Mouse (Mus musculus) heart, adult 2 months (tissue): ENCODE measurements at regions not wholly inside any gene's neighbourhood (a gene's known extent, or its start where the extent isn't known, plus 50 kb on each side); places are given as distances from the start of the nearest gene placed in this dataset.

Experiments
- CTCF ChIP-seq: fragments of 200-600 bp; IDR thresholded peaks from 2 replicates; pipeline ENCODE4 v1.8.1; 2022; ENCODE audit warnings: antibody characterized with exemption, mild to moderate bottlenecking, moderate library complexity
- EP300 ChIP-seq: fragments of 200-500 bp; IDR thresholded peaks from 2 replicates; pipeline ENCODE4 v1.6.1; 2011; ENCODE audit warnings: low read depth, low read length, control low read depth; ENCODE audit not compliant: insufficient read depth
- POLR2A ChIP-seq: fragments of 200-500 bp; IDR thresholded peaks from 2 replicates; pipeline ENCODE4 v1.6.1; 2011; ENCODE audit warnings: mild to moderate bottlenecking, low read depth, low read length, control low read depth; ENCODE audit not compliant: insufficient read depth

DNA sequence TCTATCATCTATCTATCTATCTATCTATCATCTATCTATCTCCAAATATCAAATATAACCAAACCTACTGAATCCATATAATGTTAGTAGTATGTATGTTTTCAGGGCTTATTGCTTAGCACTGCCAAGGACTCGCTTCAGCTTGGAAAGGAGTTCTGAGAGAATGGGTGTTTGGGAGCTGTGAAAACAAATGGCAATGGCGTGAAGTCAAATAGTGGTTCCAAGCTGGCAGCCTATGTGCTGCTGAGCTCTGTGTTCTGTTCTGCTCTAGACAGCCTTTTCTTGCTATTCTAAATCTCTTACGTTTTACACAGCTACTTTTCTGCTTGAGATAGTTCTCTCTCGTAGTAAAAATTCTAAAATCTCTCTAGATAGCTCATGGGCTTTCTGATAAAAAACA, 1008.2 kb upstream of the Ddx18 start:
- TF ChIP-seq CTCF (no peak), POLR2A (no peak), EP300 (no peak)
